Mouse (Mus musculus): ENCODE data around the gene Syne1.

Gene Syne1

DNA sequence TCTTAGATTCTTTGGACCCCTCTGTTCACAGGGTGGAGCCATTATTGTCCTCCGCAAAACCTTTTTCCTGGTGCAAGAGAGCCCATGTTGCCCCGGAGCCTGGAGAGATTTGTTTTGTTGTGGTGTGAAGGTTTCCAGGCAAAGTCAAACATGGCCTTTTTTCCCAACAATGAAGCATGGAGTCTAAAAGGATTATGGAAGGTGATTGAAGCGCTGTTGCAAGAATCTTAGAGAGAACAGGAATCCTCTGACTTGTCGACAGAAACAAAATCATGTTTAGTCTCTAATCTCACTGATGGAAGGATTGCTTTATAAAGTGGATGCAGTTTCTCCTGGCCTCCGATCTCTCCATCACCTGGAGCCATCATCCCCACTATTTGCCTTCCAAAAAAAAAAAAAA is at the start of gene Syne1:
Syne1 (minus strand) TSS at position 101 of the 400 bp plus-strand sequence.
- no peak for DNase-seq (ENCODE audit: low spot score in 2 of 2)

DNA sequence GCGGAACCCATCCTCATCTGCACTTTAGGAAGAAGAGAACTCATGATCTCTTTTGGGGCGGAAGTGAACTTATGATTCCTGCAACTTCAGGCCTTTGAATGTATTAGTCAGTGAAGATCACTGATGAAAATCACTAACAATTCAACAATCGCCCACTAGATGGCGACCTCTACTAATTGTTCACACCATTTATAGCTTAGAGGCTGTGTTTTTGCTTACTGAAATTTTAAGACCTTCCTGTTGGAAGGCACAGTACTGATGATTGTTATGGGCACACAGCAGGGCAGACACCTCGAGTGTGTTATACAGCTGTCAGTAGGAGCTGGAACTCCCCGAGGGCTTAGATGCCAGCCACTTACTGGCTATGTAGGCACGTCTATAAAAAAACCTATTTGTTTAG is 48.8 kb upstream of the Syne1 start:
- DNase-seq (ENCODE audit: low spot score in 2 of 2) = peak; percentile 68 to 89

DNA sequence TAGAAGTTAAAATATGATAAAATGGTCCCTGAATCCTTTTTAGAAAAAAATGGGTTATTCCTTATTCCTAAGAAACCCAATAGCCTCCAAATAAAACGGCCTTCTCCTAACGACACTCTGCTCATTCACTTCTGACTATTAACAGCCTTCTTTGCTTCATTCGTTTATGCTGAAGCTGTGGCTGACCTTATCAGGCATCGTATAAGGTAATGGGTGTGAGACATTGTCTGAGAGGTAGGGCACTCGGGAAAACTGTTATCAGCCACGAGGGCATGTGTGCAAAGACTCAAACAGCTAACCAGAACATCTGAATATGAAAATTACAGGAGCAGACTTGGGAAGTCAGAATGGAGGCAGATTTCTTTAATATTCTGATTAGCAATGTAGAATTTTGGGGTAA is 45.3 kb upstream of the Syne1 start:
- no peak for DNase-seq (ENCODE audit: low spot score in 2 of 2)

DNA sequence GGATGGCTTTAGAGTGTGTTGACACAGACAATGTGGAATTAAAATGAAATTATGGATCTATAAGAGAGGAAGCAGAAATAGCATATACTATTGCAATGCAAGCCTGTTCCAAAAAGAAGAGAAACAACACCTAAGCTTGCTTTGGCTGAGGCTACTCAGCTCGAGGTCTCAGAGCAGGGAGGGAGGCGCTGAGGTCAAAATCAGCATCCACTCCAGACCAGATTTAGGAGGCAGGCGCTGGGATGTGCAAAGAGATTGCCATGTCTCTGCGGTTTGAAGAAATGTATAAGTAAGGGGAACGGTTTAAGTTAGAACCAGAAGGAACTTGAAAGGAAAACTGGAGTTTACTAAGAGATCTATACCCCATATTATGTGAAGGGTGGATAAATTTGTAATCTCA is 43.2 kb upstream of the Syne1 start:
- no peak for DNase-seq (ENCODE audit: low spot score in 2 of 2)

DNA sequence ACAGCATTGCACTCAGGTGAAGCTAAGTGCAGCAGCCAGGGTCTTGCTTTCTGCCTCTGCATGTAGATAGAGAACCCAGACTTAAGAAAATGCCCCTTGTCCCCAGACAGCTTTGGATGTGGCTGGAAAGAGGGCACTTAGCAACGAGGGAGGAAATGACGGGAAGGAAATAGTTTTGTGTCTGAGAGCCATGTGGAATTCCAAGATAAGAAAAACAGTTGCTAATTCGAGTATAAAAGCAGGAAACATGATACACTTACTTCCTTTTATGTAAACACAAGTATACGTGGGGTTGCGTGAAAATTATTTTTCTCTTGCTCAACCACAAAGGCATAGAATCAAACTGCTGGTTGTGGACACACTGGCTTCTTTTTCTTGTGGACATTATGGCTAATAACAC is 42.2 kb upstream of the Syne1 start, which contains the start of gene Myct1:
Myct1 (plus strand) TSS at position 312 of the 400 bp plus-strand sequence.
- DNase-seq (ENCODE audit: low spot score in 2 of 2) = no peak

- DNase-seq (ENCODE audit: low spot score in 2 of 2) = no peak
These were observed 40.7 kb upstream of the Syne1 start for GRCm38 (mm10) chr10:5591996-5592395.

- no peak for DNase-seq (ENCODE audit: low spot score in 2 of 2)
These were observed 39.8 kb upstream of the Syne1 start for GRCm38 (mm10) chr10:5591061-5591460.

GRCm38 (mm10) chr10:5573328-5573727 is 22.0 kb upstream of the Syne1 start:
- no peak for DNase-seq (ENCODE audit: low spot score in 2 of 2)

GRCm38 (mm10) chr10:5571332-5571731 is 20.1 kb upstream of the Syne1 start:
- DNase-seq (ENCODE audit: low spot score in 2 of 2) = no peak

GRCm38 (mm10) chr10:5570059-5570458 is 18.8 kb upstream of the Syne1 start:
- DNase-seq (ENCODE audit: low spot score in 2 of 2) = no peak

GRCm38 (mm10) chr10:5568991-5569390 is 17.7 kb upstream of the Syne1 start:
- peak in 1 of 2 experiments; percentile 21 for DNase-seq (ENCODE audit: low spot score in 2 of 2)

DNA sequence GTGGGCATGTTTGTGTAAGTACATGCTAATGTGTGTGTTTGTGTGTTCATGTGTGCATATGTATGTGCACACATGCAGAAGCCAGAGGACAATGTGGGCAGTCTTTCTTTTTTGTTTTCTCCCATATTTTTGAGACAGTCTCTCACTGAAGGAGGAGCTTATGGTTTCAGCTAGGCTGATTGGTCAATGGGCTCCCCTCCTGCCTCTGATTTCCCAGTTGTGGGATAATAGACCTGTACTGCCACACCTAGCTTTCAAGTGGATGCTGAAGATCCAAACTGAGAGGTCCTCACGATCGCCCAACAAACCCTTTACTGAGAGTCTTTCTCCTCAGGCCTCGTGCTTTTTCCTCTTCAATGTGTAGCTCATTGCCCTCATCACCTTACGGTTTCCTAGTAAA is 10.4 kb upstream of the Syne1 start:
- DNase-seq (ENCODE audit: low spot score in 2 of 2) = no peak

DNA sequence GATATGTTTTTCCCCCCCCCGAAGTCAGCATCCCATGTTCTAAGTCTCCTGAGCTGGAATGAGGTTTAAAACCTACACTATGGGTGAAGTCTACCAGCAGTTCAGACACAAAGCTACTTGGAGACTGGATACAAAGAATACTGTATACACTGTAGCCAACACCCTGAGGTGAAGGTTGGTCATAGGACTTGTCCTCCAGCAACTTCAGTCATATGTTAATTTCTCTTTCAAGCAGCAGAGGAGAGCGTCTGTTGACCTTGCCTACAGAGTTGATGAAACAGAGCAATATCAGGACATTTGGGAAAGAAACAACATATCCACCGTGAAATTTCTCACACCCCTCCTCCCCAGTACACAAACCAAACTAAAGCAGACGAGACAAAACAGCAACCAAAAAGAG is 9.2 kb upstream of the Syne1 start:
- DNase-seq (ENCODE audit: low spot score in 2 of 2) = no peak

GRCm38 (mm10) chr10:5558808-5559207 is 7.5 kb upstream of the Syne1 start:
- no peak for DNase-seq (ENCODE audit: low spot score in 2 of 2)

DNA sequence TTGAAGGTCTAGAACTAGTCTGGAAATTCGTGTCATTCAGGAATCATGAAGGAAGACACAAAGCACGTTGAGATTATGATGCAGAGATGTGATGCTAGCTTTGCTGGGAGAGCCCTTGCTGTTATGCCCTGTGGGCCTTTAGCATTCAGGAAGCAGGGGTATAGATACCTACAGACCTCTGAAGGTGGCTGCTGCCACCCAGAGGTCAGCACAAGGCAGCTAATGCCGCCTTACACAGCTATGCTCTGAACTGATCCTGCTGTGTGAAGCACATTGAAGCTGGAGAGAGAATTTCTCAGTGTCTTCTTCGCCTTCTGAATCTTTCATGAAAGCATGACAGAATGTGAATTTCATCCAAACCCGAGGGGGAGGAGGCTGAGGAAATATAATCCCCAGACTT is 3.7 kb upstream of the Syne1 start:
- peak in 1 of 2 experiments; percentile 39 for DNase-seq (ENCODE audit: low spot score in 2 of 2)

DNA sequence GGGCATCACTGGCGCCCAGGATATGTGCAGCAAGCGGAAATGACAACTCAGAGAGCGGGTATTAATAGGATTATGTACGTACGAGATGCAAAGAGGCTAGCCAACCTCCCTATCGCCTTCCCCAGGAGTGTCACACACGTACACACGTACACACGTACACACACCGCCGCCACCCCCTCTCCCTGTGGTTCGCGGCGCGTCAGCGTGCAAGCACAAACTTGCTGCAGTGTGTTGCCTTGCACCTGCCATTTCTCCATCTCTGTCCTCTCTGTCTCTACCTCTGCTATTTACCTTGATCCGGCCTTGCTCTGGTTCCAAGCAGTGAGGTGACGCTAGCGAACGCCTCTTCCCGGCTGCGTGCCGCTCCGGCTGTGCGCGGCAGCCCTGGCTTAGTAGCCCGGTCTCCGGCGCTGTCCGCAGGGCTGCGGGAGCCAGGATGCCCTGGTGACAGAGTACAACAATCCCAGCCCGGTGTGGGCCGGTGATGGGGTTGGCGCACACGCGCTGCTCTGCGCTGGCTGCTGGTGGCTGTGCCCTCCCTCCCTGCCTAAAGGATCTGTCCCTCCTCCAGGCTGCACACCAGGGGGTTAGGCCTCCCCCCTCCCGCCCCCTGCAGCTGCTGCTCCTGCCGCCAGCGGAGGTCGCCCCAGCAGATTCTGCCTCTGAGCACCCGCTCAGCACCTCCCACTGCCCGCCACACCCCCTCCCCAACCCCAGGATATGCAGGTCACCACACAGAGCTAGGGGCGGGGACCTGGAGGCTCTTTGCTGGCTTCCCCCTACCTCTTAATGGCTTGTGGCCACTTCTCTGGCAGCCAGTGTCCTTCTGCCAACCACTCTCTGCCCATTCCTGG is 887 bp downstream of the Syne1 start:
- DNase-seq (ENCODE audit: low spot score in 2 of 2) = peak; percentile 70 to 76

DNA sequence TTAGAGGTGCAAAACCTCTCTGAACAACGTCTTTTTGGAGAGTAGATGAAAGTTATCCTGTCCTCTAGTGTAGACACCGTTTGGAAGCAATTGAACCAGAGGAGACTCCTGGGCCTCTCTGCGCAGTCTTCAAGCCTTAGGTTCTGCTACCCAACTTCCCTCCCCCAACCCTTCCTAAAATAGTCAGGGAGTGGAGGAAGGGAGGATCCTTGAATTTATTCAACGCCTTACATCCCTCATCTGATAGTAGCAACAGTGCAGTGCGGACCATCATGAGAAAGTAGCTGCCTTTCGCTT is 1.5 kb downstream of the Syne1 start:
- no peak for DNase-seq (ENCODE audit: low spot score in 2 of 2)

GRCm38 (mm10) chr10:5548651-5549050 is 2.6 kb downstream of the Syne1 start:
- DNase-seq (ENCODE audit: low spot score in 2 of 2) = no peak

DNA sequence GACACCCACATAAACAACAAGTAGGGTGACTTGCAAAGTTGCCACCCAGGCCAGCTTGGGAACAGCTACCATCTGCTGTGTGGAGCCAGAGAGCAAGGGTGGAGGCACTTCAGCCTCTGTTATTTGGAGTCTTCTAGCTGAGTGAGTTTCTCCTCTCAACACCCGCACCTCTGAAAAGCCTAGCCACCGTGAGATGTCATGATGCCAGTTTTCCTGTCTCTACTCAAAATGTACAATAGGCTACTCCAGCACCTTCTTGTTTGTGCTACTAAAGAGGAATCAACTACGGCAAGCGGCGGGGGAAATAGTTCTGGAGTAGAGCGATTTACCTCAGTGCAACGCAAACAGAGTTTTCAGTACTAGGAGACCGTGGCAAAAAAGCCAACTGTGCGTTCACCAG is 3.5 kb downstream of the Syne1 start:
- no peak for DNase-seq (ENCODE audit: low spot score in 2 of 2)

GRCm38 (mm10) chr10:5546428-5546827 is 4.9 kb downstream of the Syne1 start:
- DNase-seq (ENCODE audit: low spot score in 2 of 2) = no peak

DNA sequence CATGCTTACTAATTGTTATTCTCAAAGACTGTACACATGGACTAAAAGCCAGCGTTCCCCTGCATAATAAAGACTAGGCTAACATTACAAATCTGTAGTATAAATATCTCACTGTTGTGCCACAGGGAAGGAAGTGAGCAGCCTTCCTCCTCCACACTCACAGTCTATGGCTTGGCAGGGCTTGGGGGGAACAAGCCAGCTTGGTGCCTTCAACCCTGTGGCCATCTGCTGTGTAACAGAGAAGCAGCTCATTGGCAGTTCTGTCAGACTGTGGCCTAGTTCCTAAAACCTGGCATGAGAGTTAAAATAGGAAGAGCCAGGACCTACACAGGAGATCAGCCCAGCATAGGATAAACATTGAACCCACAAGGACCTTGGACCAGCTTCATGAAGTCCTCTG is 23.0 kb downstream of the Syne1 start:
- DNase-seq (ENCODE audit: low spot score in 2 of 2) = peak; percentile 31 to 39

- DNase-seq (ENCODE audit: low spot score in 2 of 2) = no peak
These were observed 23.6 kb downstream of the Syne1 start for GRCm38 (mm10) chr10:5527634-5528033.

- no peak for DNase-seq (ENCODE audit: low spot score in 2 of 2)
These were observed 28.4 kb downstream of the Syne1 start for GRCm38 (mm10) chr10:5522904-5523303.

GRCm38 (mm10) chr10:5522276-5522675 is 29.0 kb downstream of the Syne1 start:
- DNase-seq (ENCODE audit: low spot score in 2 of 2) = no peak
